Mouse (Mus musculus) gastrocnemius, postnatal 4 days (tissue): Measurements from ENCODE around the gene Fndc7. TPM values are rescaled to one million over a fixed set of nuclear protein-coding genes. Genes with fewer than 3 reads are reported as not detected.

ENCODE experiments used
- total RNA-seq, 2 experiments: library from RNA; stranded (reverse); gene quantifications; 2 replicates each; pipeline ENCODE4 v1.2.3; 2021

The Fndc7 gene
- total RNA-seq, 2 experiments from 2014 or later: 0.31 to 0.42 TPM

Other genes with a start within 250 kb of the Fndc7 start
- 10 to 100 TPM; 38.2 to 45.0 TPM for gene Clcc1, start 236.1 kb downstream of the Fndc7 start, total RNA-seq
- 10 to 100 TPM; 32.0 to 37.6 TPM for gene Gpsm2, start 167.7 kb downstream of the Fndc7 start, total RNA-seq
- 1 to 10 TPM; 1.2 to 1.3 TPM for gene Aknad1, start 150.3 kb downstream of the Fndc7 start, total RNA-seq
- gene Stxbp3, start 49.5 kb downstream of the Fndc7 start, total RNA-seq: 10 to 100 TPM; 40.8 to 44.2 TPM
- 10 to 100 TPM; 40.8 to 45.6 TPM for gene Prpf38b, start 21.7 kb upstream of the Fndc7 start, total RNA-seq
- not detected for gene Henmt1, start 49.9 kb upstream of the Fndc7 start, total RNA-seq
- not detected for gene Gm9857, start 50.4 kb upstream of the Fndc7 start, total RNA-seq
- gene Fam102b, start 137.6 kb upstream of the Fndc7 start, total RNA-seq: 10 to 100 TPM; 27.6 to 30.9 TPM
- not detected for gene Slc25a54, start 190.5 kb upstream of the Fndc7 start, total RNA-seq
- 10 to 100 TPM; 40.2 to 50.6 TPM for gene Slc25a24, start 233.1 kb upstream of the Fndc7 start, total RNA-seq